Mouse (Mus musculus) liver, postnatal 0 days (tissue): ENCODE measurements at regions not wholly inside any gene's neighbourhood (a gene's known extent, or its start where the extent isn't known, plus 50 kb on each side); places are given as distances from the start of the nearest gene placed in this dataset.

ENCODE experiments used
- CTCF ChIP-seq: sonication (generic); IDR thresholded peaks from 2 replicates; pipeline ENCODE4 v1.5.1; 2016; ENCODE audit warnings: antibody characterized with exemption, low read depth
- EP300 ChIP-seq: IDR thresholded peaks from 2 replicates; pipeline ENCODE4 v1.6.1; 2016; ENCODE audit warnings: antibody characterized with exemption, low read depth, mild to moderate bottlenecking

- no peak for TF ChIP-seq CTCF
- no peak for TF ChIP-seq EP300
Measured at GRCm38 (mm10) chr9:101687226-101687625, 174.4 kb upstream of the 9630041A04Rik start.
